Mouse (Mus musculus) bone marrow, adult 2 months (tissue): ENCODE results near the gene Htr5b. TPM values are rescaled to one million over a fixed set of nuclear protein-coding genes. Genes with fewer than 3 reads are reported as not detected.

Experiments
- H3K27ac ChIP-seq: fragments of 200-500 bp; 2 replicates; pipeline ENCODE4 v1.5.1; 2012; ENCODE audit warnings: low read depth, mild to moderate bottlenecking, control low read depth, inconsistent platforms, low read length; ENCODE audit not compliant: control insufficient read depth, poor library complexity, insufficient read depth
- H3K4me1 ChIP-seq: fragments of 200-500 bp; 2 replicates; pipeline ENCODE4 v1.6.1; 2011; ENCODE audit warnings: low read length; ENCODE audit not compliant: control insufficient read depth, insufficient read depth
- H3K4me3 ChIP-seq: fragments of 200-500 bp; replicated peaks from 2 replicates; pipeline ENCODE3; 2011; ENCODE audit warnings: mild to moderate bottlenecking, low read depth, low read length, control low read depth; ENCODE audit not compliant: control insufficient read depth
- CTCF ChIP-seq: fragments of 200-500 bp; IDR thresholded peaks from 2 replicates; pipeline ENCODE4 v1.5.1; 2011; ENCODE audit warnings: low read length, control low read depth; ENCODE audit not compliant: control insufficient read depth, insufficient read depth
- POLR2A ChIP-seq: fragments of 200-500 bp; IDR thresholded peaks from 2 replicates; pipeline ENCODE4 v1.6.1; 2011; ENCODE audit warnings: low read depth, mild to moderate bottlenecking, control low read depth, low read length, borderline replicate concordance; ENCODE audit not compliant: control insufficient read depth
- WGBS: fragments of 180-500 bp; shearing (Covaris S2); methylation state at CpG from one replicate; pipeline ENCODE4 v1.1.7; 2018; 5-methylcytosine and 5-hydroxymethylcytosine counted together
- polyA plus RNA-seq: library from polyadenylated mRNA; stranded (reverse); fragments of >200 nt; gene quantifications from 2 replicates; pipeline ENCODE4 v1.2.4, GENCODE M21; 2011; ENCODE audit warnings: low replicate concordance; ENCODE audit not compliant: missing spikeins, insufficient read depth, insufficient read length

Gene Htr5b
- polyA plus RNA-seq, 1 experiment = not detected

- no peak for TF ChIP-seq CTCF
- TF ChIP-seq POLR2A = peak; percentile 33; the same call in 1 of the 2 replicates
- H3K27ac ChIP-seq = peak overlapping the region; percentile 45
- WGBS = 18% methylated on average over 12 of the region's 12 CpGs
- no peak overlapping the region for H3K4me3 ChIP-seq
- H3K4me1 ChIP-seq = peaks cover 3% of the 10 kb centered on the region; the same call in 1 of the 2 replicates
Observed at GRCm38 (mm10) chr1:121478284-121478980, 49.8 kb downstream of the Htr5b start.

- Histone ChIP-seq H3K4me3 (no peak overlapping the region), H3K27ac (peak overlapping the region; percentile 14; the same call in 1 of the 2 replicates), H3K4me1 (peaks cover 3% of the 10 kb centered on the region; the same call in 1 of the 2 replicates)
- WGBS = 78% methylated on average over 5 of the region's 5 CpGs
- TF ChIP-seq CTCF = no peak
- TF ChIP-seq POLR2A = no peak
Observed at GRCm38 (mm10) chr1:121477716-121478115, 50.5 kb downstream of the Htr5b start.

GRCm38 (mm10) chr1:121471503-121471902, 56.8 kb downstream of the Htr5b start:
- H3K4me1 ChIP-seq = no peaks in the 10 kb centered on the region
- no peak for TF ChIP-seq POLR2A
- TF ChIP-seq CTCF = no peak
- no peak overlapping the region for H3K27ac ChIP-seq
- WGBS = 63% methylated on average over 5 of the region's 5 CpGs
- no peak overlapping the region for H3K4me3 ChIP-seq

- H3K4me3 ChIP-seq = no peak overlapping the region
- no peaks in the 10 kb centered on the region for H3K4me1 ChIP-seq
- WGBS = 67% methylated on average over 2 of the region's 2 CpGs
- TF ChIP-seq POLR2A = no peak
- TF ChIP-seq CTCF = no peak
- no peak overlapping the region for H3K27ac ChIP-seq
Observed at GRCm38 (mm10) chr1:121468271-121468670, 60.0 kb downstream of the Htr5b start.

- no peak overlapping the region for H3K4me3 ChIP-seq
- no peaks in the 10 kb centered on the region; the same call in 1 of the 2 replicates for H3K4me1 ChIP-seq
- no peak for TF ChIP-seq POLR2A
- no peak for TF ChIP-seq CTCF
- WGBS = 79% methylated on average over 3 of the region's 3 CpGs
- H3K27ac ChIP-seq = no peak overlapping the region
Observed at GRCm38 (mm10) chr1:121466276-121466675, 62.0 kb downstream of the Htr5b start.

- Histone ChIP-seq H3K4me3 (no peak overlapping the region), H3K4me1 (no peaks in the 10 kb centered on the region; the same call in 1 of the 2 replicates), H3K27ac (no peak overlapping the region)
- WGBS = 73% methylated on average over 7 of the region's 7 CpGs
- TF ChIP-seq POLR2A (no peak), CTCF (no peak)
Observed at GRCm38 (mm10) chr1:121463806-121464205, 64.5 kb downstream of the Htr5b start.

GRCm38 (mm10) chr1:121462643-121463042, 65.6 kb downstream of the Htr5b start:
- H3K4me1 ChIP-seq = no peaks in the 10 kb centered on the region; the same call in 1 of the 2 replicates
- WGBS = 43% methylated on average over 1 of the region's 1 CpGs
- TF ChIP-seq CTCF = no peak
- no peak for TF ChIP-seq POLR2A
- no peak overlapping the region for H3K4me3 ChIP-seq
- no peak overlapping the region for H3K27ac ChIP-seq

- TF ChIP-seq POLR2A = no peak
- no peak for TF ChIP-seq CTCF
- Histone ChIP-seq H3K4me1 (no peaks in the 10 kb centered on the region; the same call in 1 of the 2 replicates), H3K27ac (no peak overlapping the region), H3K4me3 (no peak overlapping the region)
- WGBS = 47% methylated on average over 7 of the region's 7 CpGs
Observed at GRCm38 (mm10) chr1:121461895-121462294, 66.4 kb downstream of the Htr5b start.
